Mouse (Mus musculus) ES-E14 (cell line): ENCODE results near the gene Srd5a1.
"Not testable (repeated sequence)": the region's sequence is repeated elsewhere in the genome, so short reads cannot be mapped to it uniquely, and the experiment has no call there.

Source experiments
- CHD2 ChIP-seq: IDR thresholded peaks from 2 replicates; pipeline ENCODE4 v1.6.1; 2014; ENCODE audit warnings: mild to moderate bottlenecking, low read depth, low read length, inconsistent platforms
- ZNF384 ChIP-seq: IDR thresholded peaks from 2 replicates; pipeline ENCODE4 v1.6.1; 2012; ENCODE audit warnings: low read depth, low read length, inconsistent platforms

GRCm38 (mm10) chr13:69635836-69636235 lies 24.6 kb upstream of the Srd5a1 start:
- not testable (repeated sequence) for TF ChIP-seq CHD2, ZNF384
